Mouse (Mus musculus) frontal cortex, postnatal 25 days (tissue): ENCODE measurements around the gene Megf11.

Experiments
- DNase-seq, 2 experiments: peaks; one replicate each; pipeline ENCODE4 v3.0.0; 2022; ENCODE audit warnings: low spot score in 2 of 2

Gene Megf11

DNA sequence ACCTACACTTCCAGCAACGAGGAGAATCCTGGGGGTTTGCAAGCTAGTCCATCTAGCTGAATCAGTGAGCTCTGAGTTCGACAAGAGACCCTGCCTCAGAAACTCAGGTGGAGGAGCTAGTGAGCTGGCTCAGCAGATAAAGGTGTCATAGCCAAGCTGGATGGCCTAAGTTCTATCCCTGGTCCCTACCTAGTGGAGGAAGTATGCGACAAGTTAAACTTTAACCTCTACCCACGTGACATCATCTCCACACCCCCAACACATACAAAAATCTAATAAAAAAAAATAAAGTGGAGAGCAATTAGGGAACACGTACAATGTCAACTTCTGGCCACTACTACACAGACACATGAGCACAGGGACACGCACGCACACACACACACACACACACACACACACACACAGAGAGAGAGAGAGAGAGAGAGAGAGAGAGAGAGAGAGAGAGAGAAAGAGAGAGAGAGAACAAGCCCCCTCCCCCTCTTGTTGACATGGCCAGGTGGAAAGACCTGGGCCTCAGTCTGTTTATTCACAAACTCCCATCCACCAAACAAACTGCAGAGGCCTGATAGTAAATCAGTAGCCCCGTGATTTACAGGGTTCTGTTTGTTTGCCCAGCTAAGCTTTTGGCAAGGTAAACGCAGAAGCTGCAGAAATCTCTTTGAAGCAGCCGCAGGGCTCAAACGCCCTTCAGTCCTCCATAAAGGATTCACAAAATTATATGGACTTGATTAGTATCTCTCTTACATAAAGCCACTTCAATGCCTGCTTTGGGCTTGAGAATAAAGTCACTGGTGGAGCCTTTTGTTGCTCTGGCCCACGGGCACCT is 134.7 kb downstream of the Megf11 start:
- DNase-seq, result no peak

DNA sequence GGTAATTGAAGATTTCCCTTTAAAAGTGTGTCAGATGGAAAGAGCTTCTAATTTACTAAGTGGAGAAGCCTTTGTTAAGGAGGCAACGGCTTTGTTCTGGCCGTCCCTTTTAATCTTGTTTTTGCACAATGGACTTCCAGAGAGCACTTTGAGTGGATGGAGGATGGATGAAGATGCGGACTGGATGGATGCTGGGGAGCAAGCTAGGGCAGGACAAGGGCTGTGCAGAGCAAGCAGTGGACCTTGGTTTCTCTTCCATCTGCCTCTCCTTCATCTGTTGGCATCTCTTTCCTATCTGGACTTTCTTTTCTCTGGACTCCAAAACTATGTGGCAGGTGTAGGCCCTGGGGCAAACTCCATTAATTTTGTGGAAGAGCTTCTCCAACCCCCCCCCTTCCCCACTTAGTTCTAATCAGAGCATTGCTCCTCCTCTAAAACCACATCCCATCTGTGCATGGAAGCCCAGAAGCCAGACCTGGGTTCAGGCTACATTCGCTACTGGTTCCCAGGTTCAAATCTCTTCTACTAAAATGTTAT is 135.4 kb downstream of the Megf11 start:
- no peak for DNase-seq

DNA sequence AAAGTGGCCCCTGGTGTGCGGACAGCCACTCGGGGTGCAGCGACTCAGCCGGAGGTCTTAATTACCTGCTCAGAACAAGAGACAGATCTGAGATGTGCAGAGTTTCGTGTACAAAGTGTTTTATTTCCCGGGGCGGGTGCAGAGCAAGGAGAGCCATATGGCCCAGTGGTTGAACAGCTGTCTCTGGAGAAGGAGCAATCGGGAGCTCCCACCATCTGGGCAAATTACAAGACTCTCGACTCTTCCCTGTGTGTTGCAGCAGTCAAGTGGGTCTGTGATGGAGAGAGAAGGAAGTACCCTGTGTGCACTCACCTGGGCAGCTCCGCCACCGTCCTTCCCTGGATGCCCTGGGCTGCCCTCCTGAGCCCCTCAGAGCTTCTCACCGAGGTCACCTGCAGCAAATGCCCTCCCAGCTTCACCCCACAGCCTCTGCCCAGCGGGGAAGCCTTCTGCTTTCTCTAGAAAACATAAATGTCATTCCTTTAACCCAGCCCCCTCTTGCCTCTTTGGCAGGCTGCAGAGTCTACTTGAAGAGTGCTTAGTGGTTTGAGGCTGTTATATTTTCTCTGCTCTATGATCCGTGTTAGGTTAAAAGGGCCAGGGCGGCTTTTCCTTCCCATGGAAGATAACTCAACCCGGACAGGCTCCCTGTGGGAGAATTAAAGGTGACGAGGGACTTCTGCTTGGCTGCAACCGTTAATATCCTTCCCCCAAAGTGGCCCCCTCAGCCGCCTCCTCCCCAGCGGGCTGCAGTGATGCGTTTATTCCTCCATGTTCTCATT is 138.0 kb downstream of the Megf11 start:
- no peak for DNase-seq

DNA sequence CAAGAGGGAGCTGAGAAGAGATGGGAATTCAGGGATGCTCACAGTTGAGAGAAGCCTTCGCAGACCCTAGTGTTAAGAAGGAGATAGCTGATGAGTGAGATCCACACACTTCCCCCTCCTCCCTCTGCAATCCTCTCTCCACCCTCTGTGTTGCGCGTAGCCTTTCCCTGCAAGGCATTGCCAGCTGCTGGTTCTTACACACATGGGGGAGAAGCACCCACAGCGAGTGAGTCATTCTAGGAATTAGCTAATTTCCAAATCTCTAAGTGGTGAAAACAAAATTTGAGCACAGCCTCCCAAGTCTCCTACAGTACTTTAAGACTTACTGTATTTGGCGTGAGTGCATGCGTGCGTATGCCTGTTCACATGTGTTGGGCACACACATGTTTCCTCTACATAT is 142.6 kb downstream of the Megf11 start:
- peak; percentile 15 to 37 for DNase-seq

DNA sequence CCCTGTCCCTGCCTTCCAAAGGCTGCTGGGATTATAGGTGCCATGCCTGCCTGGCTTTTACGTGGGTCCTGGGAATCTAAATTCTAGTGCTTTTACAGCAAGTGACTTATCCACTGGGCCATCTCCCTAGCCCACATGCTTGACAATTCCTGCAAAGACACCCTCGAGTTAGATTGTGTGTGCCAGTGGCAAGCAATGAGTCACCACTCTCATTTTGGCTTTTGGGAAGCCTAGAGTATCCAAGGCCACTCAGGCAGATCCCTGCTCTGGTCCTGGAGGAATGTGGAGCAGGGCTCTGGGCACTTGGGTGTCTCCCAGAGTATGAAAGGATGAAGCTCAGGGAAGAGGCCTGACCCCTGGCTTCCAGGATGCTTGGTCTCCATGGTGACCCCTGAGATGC is 143.2 kb downstream of the Megf11 start:
- no peak for DNase-seq

DNA sequence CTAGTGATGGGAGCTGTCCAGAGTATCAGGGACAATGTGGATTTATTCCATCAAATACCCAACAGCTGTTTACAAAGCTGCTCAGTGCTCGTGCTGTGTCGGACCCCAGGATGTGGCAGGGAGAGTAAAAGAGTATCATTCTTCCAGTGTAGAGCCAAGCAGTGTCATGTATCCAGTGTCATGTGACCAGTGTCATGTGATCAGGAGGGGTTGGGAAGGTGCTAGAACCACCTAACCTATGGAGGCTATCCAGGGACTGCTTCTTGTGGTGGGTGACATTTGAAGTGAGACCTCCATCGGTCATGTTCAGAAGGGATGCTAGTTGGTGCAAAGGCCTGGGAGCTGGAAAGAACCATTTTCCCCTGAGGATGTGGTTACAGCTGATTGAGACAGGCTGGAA is 146.5 kb downstream of the Megf11 start:
- no peak for DNase-seq

DNA sequence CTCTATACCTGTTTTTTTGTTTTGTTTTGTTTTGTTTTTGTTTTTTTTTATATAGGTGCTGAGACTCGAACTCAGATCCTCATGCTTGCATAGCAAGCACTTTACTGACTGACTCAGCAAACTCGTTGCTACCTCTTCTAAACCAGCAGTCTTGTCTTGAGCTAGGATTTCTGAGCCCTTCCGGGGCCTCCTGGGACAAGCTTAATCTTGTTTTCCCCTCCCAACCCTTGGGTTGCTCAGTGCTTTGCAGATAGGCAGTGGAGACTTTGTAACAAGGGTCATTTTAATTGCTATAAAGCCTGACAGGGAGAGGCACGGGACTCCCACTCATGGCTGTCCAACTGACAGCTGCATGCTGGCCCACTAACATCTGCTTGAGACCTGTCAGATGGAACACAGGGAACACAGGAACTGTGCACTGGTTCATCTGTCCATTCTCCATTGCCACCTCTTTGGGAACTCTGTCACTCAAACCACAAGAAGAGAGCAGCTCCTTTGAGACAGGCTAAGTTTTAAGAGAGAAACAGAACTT is 147.4 kb downstream of the Megf11 start:
- no peak for DNase-seq

DNA sequence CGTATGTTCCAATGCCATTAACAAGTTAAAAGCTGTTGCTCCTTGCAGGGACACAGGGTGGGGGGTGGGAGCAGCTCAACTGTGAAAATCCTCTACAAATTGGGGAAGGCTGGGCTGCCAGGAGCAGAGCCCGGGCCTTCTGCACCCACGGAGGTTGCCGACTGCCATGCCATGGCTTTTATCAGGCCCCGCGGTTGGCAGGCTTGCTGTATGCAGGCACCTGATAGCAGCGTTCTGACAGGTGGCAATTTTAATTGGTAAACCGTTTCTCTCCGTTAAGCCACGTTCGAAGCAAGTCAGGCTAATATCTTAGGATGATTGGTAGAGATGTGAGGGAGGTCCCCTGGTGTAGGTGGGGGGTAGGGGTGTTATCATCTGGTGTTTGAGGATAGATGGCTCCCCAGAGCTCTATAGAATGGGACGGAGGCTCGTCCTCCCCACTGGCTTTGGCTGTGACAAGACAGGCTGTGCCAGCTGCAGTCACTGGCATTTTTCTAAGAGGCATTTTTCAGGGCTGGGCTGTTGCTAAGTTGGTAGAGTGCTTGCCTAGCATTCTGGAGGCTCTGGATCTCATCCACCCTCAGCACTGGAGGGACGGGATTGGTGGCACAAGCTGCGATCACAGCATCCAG is 148.2 kb downstream of the Megf11 start:
- DNase-seq, result no peak

DNA sequence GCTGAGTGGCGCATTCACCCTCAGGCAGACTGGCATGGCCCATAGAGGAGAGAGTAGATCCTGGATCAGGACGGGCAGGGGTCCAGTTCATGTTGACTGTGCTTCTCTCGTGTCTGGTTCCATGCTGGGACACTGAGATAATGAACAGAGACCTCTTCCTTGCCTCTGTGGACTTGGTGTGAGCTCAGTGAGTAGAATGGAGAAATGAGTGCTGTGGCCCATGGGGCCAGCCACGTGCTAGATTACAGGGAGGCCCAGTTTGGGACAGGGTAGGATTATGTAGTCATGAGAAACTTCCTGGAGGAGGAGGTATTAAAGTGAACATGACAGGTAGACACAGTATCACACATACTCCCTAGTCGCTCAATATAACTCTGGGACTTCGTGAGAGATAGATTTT is 148.9 kb downstream of the Megf11 start:
- no peak for DNase-seq

DNA sequence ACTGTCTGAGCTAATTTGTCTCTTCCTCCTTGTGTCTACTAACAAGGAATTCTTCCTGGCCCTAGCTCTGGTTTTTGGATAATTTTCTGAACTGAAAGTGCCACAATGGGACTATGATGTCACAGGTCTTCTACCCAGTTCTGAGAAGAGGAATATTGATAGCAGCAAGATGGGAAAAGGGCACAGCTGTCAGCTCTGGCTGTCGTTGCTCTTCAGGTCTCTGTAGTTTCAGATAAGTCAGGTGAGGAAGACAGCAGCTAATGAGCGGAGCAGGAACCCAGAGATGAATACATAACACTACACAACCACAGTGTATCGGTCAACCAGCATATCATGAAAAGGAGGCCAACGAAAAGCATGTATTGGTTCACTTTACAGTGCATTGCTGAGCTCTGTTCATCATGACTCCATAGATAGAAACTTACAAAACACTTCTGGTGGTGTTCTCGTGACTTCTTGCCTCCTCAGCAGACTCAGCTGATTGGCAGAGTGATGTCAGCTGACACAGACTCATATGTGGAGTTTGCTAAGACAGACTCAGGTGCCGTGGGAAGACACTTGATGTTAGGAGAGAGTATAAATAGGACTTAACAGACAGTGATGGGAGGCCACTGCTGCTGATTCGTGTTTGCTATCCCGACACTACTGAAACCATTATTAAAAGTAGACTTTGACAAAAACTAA is 149.6 kb downstream of the Megf11 start:
- no peak for DNase-seq

DNA sequence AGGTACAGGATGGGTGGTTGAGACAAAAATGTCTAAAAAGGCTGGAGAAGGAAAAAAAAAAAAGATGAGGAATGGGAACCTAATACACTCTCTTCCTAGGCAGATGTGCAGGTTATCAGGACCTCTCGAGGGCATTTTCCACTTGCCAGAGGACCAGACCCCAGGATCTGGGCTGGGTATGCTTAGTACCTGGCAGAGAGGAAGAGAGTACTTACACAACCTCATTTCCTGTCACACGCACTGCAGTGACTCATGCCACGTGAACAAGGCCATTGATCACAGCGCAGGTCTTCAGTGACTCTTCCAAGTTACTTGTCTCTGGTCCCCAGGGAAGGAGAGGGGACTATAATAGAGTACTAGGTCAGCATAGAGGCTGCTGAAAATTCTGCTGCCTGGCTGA is 152.4 kb downstream of the Megf11 start:
- DNase-seq, result no peak

DNA sequence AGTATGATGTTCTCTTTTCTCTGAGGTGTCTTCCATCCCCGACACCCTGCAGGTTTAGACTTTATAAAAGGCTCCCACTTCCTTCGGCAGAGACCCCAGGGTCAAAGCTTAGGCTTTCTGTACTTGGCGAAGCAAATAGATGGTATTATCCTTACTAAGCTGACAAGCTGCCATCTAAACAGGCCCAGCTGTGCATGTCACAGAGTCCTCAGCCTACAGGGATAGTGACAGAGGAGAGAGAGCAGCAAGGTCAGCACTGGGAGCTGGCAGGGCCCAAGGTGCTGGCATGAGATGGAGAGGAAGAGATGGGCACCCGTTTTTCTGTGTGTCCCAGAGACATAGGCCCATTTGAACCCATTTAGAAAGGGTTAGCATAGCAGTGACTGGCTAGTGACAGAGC is 156.8 kb downstream of the Megf11 start:
- no peak for DNase-seq

DNA sequence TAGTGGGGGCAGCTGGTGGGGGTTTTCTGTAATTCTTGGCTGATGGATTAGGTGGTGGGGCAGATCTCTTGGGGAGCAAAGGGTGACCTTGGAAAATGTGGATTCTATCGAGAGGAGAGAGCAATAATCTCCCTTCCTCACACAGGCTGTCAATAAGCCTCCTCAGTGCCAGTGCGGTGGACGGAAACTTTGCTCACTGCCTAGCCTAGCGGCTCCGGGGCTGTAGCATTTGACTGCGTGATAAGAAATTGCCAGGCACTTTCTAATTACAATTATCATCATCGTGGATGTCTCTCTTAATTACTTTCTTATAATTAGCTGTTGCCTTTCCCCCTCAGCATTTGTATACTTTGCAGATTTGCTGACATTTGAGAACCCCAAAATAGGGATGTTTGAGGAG is 157.7 kb downstream of the Megf11 start:
- DNase-seq, result no peak

DNA sequence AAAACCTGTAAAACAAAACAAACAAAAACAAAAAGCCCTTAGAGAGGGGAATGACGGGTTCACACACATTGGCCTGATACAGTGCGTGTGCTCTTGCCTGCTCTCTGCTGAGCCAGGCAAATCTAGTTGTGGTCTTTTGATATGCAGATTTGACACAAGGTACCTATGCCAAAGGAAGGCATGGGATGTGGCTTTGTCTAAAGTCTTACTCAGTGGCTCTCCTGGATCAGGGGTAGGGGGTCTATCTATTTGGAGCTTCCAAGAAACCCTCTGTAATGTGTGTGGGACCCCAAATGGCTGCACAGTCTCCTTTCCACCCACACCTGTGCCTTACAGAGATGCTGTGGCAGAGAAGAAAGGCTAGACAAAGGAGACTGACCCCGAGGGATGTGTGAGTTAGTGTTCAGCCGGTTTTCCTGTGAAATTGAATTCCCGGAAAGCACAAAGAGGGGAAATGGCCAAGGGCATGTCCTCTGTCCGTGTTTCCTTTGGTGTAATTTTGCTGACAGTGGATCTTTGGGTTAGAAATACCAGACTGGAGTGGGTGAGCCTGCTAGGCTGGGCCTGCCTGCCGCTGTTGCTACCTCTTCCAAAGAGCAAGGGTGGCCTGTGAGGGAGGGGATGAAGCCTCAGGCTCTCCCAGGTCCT is 161.0 kb downstream of the Megf11 start:
- no peak for DNase-seq

DNA sequence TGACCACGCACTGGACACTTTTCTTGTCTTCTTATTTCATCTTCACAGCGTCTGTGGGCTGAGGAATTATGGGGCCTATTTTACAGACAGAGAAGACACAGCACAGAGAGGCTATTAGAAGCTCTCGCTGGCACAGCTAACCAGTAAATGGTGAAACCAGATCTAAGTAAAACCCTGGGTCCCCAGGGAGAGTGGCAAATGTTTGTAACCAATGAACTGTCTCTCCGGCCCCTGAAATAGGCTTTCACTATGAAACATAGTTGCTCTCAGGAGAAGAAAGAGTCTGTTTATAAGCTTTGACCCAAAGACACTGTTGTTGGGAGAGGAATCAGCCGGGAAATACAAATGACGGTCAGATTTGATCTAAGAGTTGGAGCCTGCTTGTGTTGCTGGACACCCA is 162.9 kb downstream of the Megf11 start:
- DNase-seq, result no peak

DNA sequence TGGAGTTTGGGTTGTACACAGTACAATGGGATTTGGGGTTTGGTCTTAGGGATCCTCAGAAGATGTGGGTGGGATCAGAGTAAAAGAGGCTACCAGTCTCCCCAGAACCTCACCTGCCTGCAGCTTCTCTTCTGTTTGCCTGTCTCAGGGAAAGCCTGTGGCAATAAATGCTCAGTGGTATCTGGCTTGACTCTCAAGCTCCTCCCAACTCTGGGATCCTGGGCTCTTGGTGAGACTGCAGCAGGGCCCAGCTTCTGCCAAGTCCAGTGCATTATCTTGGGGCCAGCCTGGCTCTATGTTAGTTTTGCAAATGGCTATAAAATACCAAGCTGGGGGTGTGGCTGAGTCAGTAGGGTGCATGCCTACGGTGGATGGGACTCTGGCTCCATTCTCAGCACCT is 165.9 kb downstream of the Megf11 start:
- no peak for DNase-seq

DNA sequence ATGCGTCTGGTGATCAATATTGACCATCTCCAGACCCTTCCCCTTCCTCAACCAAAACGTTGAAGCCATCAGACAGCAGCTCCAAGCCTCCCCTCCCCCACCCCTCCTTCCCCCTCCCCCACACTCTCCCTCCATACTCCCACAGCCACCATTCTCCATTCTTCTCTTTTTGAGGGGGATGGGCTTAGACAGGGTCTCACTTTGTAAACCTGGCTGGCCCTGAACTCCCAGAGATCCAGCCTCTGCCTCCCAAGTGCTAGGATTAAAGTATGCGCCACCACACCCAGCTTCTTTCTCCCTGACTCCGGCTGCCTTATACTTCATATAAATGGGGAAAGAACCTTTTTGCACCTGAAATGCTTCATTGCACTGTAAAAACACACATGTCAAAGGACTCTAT is 166.6 kb downstream of the Megf11 start:
- DNase-seq, result no peak

DNA sequence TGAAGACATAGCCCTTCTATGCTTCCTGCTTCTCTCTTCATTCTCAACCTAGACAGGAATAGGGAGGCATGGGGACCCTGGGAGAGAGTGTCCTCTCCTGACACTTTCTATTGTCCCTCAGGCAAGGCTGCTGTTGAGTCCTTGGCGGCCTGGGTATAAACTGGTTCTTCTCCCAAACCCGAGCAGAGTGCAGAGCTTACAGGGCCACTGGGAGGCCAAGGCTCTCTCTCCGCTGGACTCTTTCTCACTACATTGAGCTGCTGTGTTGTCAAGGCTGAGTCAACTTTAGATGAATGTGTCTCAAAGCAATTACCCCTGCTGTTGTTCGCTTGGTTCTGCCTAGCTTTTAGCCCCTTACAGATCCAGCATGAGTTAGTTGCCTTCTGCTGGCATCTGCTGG is 168.0 kb downstream of the Megf11 start:
- DNase-seq, result no peak

DNA sequence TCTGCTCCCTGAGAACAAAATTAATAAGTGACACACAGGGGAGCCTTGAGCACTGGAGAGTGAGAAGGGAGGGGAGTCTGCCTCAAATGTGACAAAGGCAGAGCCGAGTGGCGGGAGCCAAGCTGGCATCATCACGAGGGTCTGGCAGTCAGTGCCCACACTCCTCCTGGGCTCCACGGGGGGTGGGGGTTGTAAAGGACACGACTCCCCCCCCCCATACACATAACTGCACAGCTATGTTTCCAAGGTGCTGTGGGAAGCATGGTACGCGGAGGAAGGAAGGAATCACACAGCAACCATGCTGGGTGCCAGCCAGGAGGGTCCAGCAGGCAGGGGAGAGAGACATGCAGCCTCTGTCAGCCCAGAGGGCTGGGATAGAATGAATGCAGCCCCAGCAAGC is 170.2 kb downstream of the Megf11 start:
- DNase-seq, result no peak

DNA sequence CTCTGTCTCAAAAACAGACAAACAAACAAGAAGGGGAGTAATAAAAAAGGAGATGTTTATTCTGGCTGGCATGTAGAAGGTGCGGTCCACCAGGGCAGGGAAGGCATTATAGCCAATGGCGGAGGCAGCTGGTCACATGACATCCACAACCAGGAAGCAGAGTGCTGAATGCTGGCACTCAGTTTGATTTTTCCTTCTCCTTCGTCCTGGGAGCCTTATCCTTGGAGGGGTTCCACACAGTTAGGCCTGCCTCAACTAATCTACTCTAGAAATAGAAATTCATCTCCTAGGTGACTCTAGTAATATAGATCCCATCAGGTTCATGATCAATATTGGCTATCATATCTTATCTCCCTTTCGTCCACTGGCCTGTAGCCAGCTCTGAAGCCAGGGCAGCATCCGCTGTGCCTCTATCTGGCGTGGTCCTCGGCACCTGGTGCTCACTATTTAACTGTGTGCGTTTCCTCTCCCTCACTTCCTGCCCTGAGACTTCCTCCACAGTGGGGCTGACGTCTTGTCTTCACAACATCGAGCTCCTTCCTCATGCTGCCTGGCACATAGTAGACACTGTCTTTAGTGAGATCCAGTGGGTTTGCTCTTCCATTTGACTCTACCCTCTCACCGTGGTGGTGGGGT is 171.8 kb downstream of the Megf11 start:
- no peak for DNase-seq
